Mouse (Mus musculus) thymus, adult 2 months (tissue): ENCODE measurements around the gene Arhgap31.
A peak's percentile ranks its signal among the peaks of the same experiment; 100 is the strongest.

ENCODE experiments used
- CTCF ChIP-seq: fragments of 200-500 bp; IDR thresholded peaks from 2 replicates; pipeline ENCODE4 v1.5.1; 2012; ENCODE audit warnings: mild to moderate bottlenecking, control low read depth, low read length, moderate library complexity, borderline replicate concordance; ENCODE audit not compliant: control insufficient read depth, poor library complexity, insufficient read depth; ENCODE audit errors: extremely low read depth
- POLR2A ChIP-seq: fragments of 200-500 bp; IDR thresholded peaks from 2 replicates; pipeline ENCODE4 v1.6.1; 2012; ENCODE audit warnings: mild to moderate bottlenecking, low read length, control low read depth, moderate library complexity; ENCODE audit not compliant: control insufficient read depth, poor library complexity, insufficient read depth; ENCODE audit errors: extremely low read depth

DNA sequence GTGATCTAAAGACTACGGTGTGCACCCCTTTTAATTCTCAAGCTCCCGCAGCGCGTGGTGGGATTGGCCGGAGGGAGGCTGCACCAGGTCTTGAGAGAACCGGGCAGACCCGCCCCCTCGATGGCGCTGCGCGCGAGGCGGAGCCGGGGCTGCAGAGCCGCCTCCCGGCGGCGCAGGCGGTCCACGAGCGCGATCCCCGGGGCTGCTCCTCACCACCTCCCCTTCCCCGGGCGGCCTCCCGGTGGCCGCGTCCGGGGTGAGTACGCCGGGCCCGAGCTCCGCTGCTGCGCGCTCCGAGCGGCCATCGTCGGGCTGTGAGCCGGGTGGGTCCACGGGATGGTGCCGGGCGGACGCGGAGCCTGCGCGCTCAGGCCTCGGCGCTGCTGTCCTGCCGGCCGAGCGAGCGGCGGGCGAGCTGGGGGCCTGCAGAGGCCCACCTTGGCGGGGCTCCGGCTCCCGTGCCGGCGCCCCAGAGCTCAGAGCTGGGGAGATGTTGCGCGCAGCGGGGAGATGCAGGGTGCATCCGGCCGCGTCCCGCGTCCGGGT, 29.1 kb upstream of the Arhgap31 start, which contains the start of gene B4galt4:
- TF ChIP-seq CTCF (peak; percentile 47; the same call in 1 of the 2 replicates), POLR2A (0 out of 2 replicates have a peak, but pooled peaks have one; percentile 35)
